Mouse (Mus musculus) liver, postnatal 0 days (tissue): Measurements from ENCODE around the gene Pbp2. TPM values are rescaled to one million over a fixed set of nuclear protein-coding genes. Genes with fewer than 3 reads are reported as not detected.

Experiments used
- ATAC-seq: fragments of 200-750 bp; cut with Nextera tagmentation; 2 replicates; pipeline ENCODE4 v1.8.0; 2017; ENCODE audit warnings: mild to moderate bottlenecking, moderate library complexity
- DNase-seq: peaks from one replicate; pipeline ENCODE4 v3.0.0-alpha.2; 2016
- H3K27ac ChIP-seq: fragments of 300-500 bp; sonication (generic); 2 replicates; pipeline ENCODE4 v1.5.1; 2014; ENCODE audit warnings: antibody characterized with exemption, moderate library complexity, mild to moderate bottlenecking, low read depth
- H3K27me3 ChIP-seq: fragments of 300-500 bp; sonication (generic); 2 replicates; pipeline ENCODE4 v1.6.1; 2014; ENCODE audit warnings: low read length, control low read depth, mixed read lengths; ENCODE audit not compliant: insufficient read depth
- H3K36me3 ChIP-seq: fragments of 300-500 bp; sonication (generic); replicated peaks from 2 replicates; pipeline ENCODE4 v1.6.1; 2014; ENCODE audit warnings: mild to moderate bottlenecking, control low read depth, low read length, moderate library complexity, mixed read lengths; ENCODE audit not compliant: insufficient read depth
- H3K4me1 ChIP-seq: fragments of 300-500 bp; sonication (generic); 2 replicates; pipeline ENCODE4 v1.6.1; 2014; ENCODE audit warnings: antibody characterized with exemption, mild to moderate bottlenecking, control low read depth; ENCODE audit not compliant: insufficient read depth
- H3K4me2 ChIP-seq: fragments of 300-500 bp; sonication (generic); 2 replicates; pipeline ENCODE4 v1.6.1; 2014; ENCODE audit warnings: low read depth, mild to moderate bottlenecking, low read length, moderate library complexity, mixed read lengths
- H3K4me3 ChIP-seq: fragments of 300-500 bp; sonication (generic); 2 replicates; pipeline ENCODE4 v1.5.1; 2014; ENCODE audit warnings: low read depth, low read length
- H3K9ac ChIP-seq: fragments of 300-500 bp; sonication (generic); replicated peaks from 2 replicates; pipeline ENCODE4 v1.6.1; 2014; ENCODE audit warnings: mild to moderate bottlenecking, moderate library complexity
- H3K9me3 ChIP-seq: fragments of 300-500 bp; sonication (generic); 2 replicates; pipeline ENCODE4 v1.6.1; 2016; ENCODE audit warnings: mild to moderate bottlenecking, control low read depth, low read length, mixed read lengths
- CTCF ChIP-seq: sonication (generic); IDR thresholded peaks from 2 replicates; pipeline ENCODE4 v1.5.1; 2016; ENCODE audit warnings: antibody characterized with exemption, low read depth
- EP300 ChIP-seq: IDR thresholded peaks from 2 replicates; pipeline ENCODE4 v1.6.1; 2016; ENCODE audit warnings: antibody characterized with exemption, low read depth, mild to moderate bottlenecking
- WGBS: fragments of 180-500 bp; shearing (Covaris S2); extraction: QIAGEN DNeasy Blood & Tissue Kit; methylation state at CpG from one replicate; pipeline ENCODE4 v1.1.7; 2014; ENCODE audit not compliant: insufficient replicate concordance; 5-methylcytosine and 5-hydroxymethylcytosine counted together
- polyA plus RNA-seq: library from polyadenylated mRNA; unstranded; fragments of >200 nt; fragmentation: Nextera tagmentation; extraction: Ambion mirVana; gene quantifications from 2 replicates; pipeline ENCODE4 v1.2.1, GENCODE M21; 2015

Pbp2 gene
- polyA plus RNA-seq, 1 experiment from 2014 or later, result not detected

DNA sequence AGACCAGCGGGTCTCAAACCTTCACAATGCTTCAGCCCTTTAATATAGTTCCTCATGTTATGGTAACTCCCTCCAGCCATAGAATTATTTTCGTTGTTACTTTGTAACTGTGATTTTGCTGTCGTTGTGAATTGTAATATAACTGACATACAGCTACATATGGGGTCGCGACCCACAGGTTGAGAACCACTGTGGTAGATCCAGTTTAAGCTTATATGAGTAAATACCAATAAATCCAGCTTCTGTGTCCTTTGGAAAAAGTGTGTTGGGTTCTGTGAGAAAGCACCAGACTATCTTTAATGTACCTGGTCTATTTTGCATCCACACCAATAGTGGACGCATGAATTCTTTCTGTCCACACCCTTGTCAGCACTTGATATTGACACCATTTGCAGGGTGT lies 31.9 kb downstream of the Pbp2 start:
- Histone ChIP-seq H3K27me3 (no peaks in the 10 kb centered on the region), H3K9me3 (no peaks in the 10 kb centered on the region), H3K9ac (no peak overlapping the region), H3K36me3 (no peaks in the 10 kb centered on the region), H3K4me3 (no peak overlapping the region), H3K27ac (no peak overlapping the region), H3K4me1 (no peaks in the 10 kb centered on the region), H3K4me2 (no peak overlapping the region)
- TF ChIP-seq EP300 (no peak), CTCF (no peak)
- DNase-seq (no peak), ATAC-seq (no peak)
- WGBS, result 72% methylated on average over 6 of the region's 6 CpGs

DNA sequence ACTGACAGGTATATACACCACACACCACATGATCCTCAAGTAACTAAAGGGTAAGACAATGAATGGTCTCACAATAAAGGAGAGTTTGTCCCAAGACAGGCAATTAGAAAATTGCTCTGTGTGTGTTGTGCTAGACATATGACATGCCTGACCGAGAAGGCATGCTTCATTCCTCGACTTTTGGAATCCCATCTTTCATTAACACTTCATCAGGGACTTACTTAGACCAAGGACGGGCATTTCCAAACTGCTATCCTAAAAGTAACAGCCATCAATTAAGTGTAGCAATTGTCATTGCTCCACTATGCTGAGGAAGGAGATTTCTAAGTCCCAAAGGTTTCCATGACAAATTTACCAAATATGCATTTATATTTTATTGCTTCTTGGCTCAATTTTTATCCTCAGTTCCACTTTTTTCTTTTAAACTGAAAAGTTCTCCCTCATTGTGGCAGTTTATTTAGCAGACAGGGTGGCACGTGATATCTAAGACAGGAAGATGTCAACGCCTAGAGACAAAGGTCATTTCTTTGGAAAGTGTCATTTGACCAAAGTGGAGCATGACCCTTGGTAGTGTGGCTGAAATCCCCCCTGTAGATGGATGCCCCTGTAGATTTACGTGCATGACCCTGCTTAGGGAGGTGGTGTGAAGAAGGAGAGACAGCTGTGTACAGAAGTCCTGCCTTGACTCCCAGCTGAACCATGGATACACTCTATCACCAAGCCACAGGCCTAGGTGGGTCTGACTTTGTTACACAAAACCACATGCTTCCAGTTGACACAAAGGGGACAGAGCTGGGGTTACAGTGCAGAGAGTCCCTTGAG lies 33.5 kb downstream of the Pbp2 start:
- no peak overlapping the region for H3K27ac ChIP-seq
- H3K4me3 ChIP-seq, result no peak overlapping the region
- no peak overlapping the region for H3K4me2 ChIP-seq
- no peaks in the 10 kb centered on the region for H3K36me3 ChIP-seq
- no peak for ATAC-seq
- no peaks in the 10 kb centered on the region for H3K4me1 ChIP-seq
- TF ChIP-seq EP300, result no peak
- no peak for TF ChIP-seq CTCF
- 64% methylated on average over 6 of the region's 6 CpGs for WGBS
- H3K27me3 ChIP-seq, result no peaks in the 10 kb centered on the region
- DNase-seq, result no peak
- H3K9me3 ChIP-seq, result no peaks in the 10 kb centered on the region
- no peak overlapping the region for H3K9ac ChIP-seq

- no peak overlapping the region for H3K4me2 ChIP-seq
- no peaks in the 10 kb centered on the region for H3K9me3 ChIP-seq
- no peaks in the 10 kb centered on the region for H3K4me1 ChIP-seq
- DNase-seq (no peak), ATAC-seq (no peak)
- no peaks in the 10 kb centered on the region for H3K27me3 ChIP-seq
- no peak overlapping the region for H3K27ac ChIP-seq
- H3K4me3 ChIP-seq, result no peak overlapping the region
- 57% methylated on average over 4 of the region's 4 CpGs for WGBS
- no peak overlapping the region for H3K9ac ChIP-seq
- TF ChIP-seq CTCF (no peak), EP300 (no peak)
- H3K36me3 ChIP-seq, result no peaks in the 10 kb centered on the region
Measured at GRCm38 (mm10) chr6:135275231-135275630, 35.0 kb downstream of the Pbp2 start.

DNA sequence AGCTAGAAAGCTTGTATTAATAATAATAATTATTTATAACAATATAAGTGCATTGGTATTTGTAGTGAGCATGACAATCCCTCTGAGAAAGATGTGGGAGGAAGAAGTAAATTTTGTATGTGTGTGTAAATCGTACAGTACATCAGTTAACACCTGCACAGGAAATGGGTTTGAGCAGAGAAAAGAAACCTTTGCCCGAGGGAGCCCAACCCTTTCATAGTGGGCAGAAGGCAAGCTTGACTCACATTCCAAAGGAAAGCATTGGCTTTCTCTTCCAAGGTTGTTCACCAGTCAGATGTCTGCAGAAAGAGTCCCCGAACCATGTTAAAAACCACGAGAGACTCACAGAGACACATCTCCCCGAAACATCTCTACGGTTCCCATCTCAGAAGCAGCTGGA lies 37.1 kb downstream of the Pbp2 start:
- no peaks in the 10 kb centered on the region for H3K27me3 ChIP-seq
- WGBS, result 57% methylated on average over 6 of the region's 6 CpGs
- no peaks in the 10 kb centered on the region for H3K4me1 ChIP-seq
- no peak for ATAC-seq
- no peak overlapping the region for H3K4me3 ChIP-seq
- no peak for TF ChIP-seq EP300
- no peak for TF ChIP-seq CTCF
- no peak for DNase-seq
- no peak overlapping the region for H3K9ac ChIP-seq
- H3K36me3 ChIP-seq, result no peaks in the 10 kb centered on the region
- no peaks in the 10 kb centered on the region for H3K9me3 ChIP-seq
- H3K27ac ChIP-seq, result no peak overlapping the region
- H3K4me2 ChIP-seq, result no peak overlapping the region

- H3K4me3 ChIP-seq, result no peak overlapping the region
- no peak for ATAC-seq
- no peaks in the 10 kb centered on the region for H3K9me3 ChIP-seq
- H3K9ac ChIP-seq, result no peak overlapping the region
- no peak overlapping the region for H3K4me2 ChIP-seq
- TF ChIP-seq EP300 (no peak), CTCF (no peak)
- WGBS, result 56% methylated on average over 2 of the region's 2 CpGs
- no peaks in the 10 kb centered on the region for H3K27me3 ChIP-seq
- H3K4me1 ChIP-seq, result no peaks in the 10 kb centered on the region
- no peak overlapping the region for H3K27ac ChIP-seq
- DNase-seq, result no peak
- H3K36me3 ChIP-seq, result no peaks in the 10 kb centered on the region
Measured at GRCm38 (mm10) chr6:135271761-135272160, 38.4 kb downstream of the Pbp2 start.

- no peaks in the 10 kb centered on the region for H3K27me3 ChIP-seq
- H3K36me3 ChIP-seq, result no peaks in the 10 kb centered on the region
- no peak overlapping the region for H3K9ac ChIP-seq
- 72% methylated on average over 6 of the region's 6 CpGs for WGBS
- DNase-seq (no peak), ATAC-seq (no peak)
- no peaks in the 10 kb centered on the region for H3K4me1 ChIP-seq
- no peak overlapping the region for H3K27ac ChIP-seq
- no peaks in the 10 kb centered on the region for H3K9me3 ChIP-seq
- H3K4me2 ChIP-seq, result no peak overlapping the region
- H3K4me3 ChIP-seq, result no peak overlapping the region
- no peak for TF ChIP-seq CTCF
- TF ChIP-seq EP300, result no peak
Measured at GRCm38 (mm10) chr6:135269626-135270025, 40.6 kb downstream of the Pbp2 start.

DNA sequence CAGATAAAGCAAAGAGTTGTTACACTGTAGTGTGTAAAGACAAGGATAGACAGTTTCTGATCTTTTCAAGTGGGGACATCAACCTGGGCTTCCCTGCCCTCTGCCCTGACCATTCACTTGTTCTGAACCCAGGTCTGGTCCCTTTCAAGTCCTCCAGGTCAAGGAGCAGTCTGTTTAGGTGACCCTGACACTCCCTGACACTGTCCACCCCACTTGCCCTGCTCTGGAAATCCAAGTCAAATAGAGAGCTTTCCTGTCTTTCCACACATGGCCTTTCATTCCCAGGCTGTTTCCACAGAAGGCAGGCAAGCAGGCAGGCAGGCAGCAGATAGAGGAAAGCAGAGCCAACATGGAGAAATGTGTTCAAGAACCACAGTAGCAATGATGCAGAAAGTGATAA lies 41.8 kb downstream of the Pbp2 start:
- no peaks in the 10 kb centered on the region for H3K36me3 ChIP-seq
- H3K9ac ChIP-seq, result no peak overlapping the region
- no peak overlapping the region for H3K4me2 ChIP-seq
- H3K4me3 ChIP-seq, result no peak overlapping the region
- H3K27me3 ChIP-seq, result no peaks in the 10 kb centered on the region
- no peak for ATAC-seq
- H3K4me1 ChIP-seq, result no peaks in the 10 kb centered on the region
- H3K27ac ChIP-seq, result no peak overlapping the region
- no peak for DNase-seq
- no peaks in the 10 kb centered on the region for H3K9me3 ChIP-seq
- no peak for TF ChIP-seq EP300
- TF ChIP-seq CTCF, result no peak
